28 mouse cellular contexts compared by ENCODE assay signal in genomic region chr4:149505261-149505967, GRCm38 (mm10). TPM values are rescaled to one million over a fixed set of nuclear protein-coding genes. Genes with fewer than 3 reads are reported as not detected.
DNase-seq lines count a peak whose midpoint lies in the region; ATAC-seq lines count a peak whose summit lies in the region.
"Had no signal": no experiment of that assay in that cellular context is flagged by ENCODE, and none has a peak within 500 bp of the region (broad histone marks: within the 10 kb centered on the region; RNA-seq: fewer than 3 reads in every experiment).

No protein-coding gene starts in this region.

- H3K27ac ChIP-seq in lung, embryonic 15.5 days: peak overlapping the region; percentile 39; the same call in 1 of the 2 replicates
- H3K27ac ChIP-seq in forebrain, embryonic 15.5 days (replicated peaks): 0 out of 2 replicates have a peak overlapping the region, but pooled peaks have one; percentile 11
- no peak overlapping the region; the same call in 1 of the 2 replicates for H3K27ac ChIP-seq in limb, embryonic 13.5 days
- H3K27ac ChIP-seq in kidney, embryonic 14.5 days (ENCODE audit: low read depth, low read length): no peak overlapping the region
- H3K27ac ChIP-seq: liver, embryonic 12.5 days; midbrain, embryonic 15.5 days; stomach, embryonic 15.5 days had no signal

- H3K4me3 ChIP-seq in lung, embryonic 15.5 days: no peak overlapping the region
- H3K4me3 ChIP-seq in forebrain, embryonic 15.5 days: no peak overlapping the region
- no peak overlapping the region for H3K4me3 ChIP-seq in limb, embryonic 13.5 days
- H3K4me3 ChIP-seq in kidney, embryonic 14.5 days (ENCODE audit: low read length): no peak overlapping the region
- H3K4me3 ChIP-seq: heart, embryonic 12.5 days; liver, embryonic 12.5 days; midbrain, embryonic 15.5 days; myocyte; stomach, embryonic 15.5 days had no signal

- ATAC-seq in lung, embryonic 15.5 days (ENCODE audit: borderline replicate concordance, extremely low read depth, low FRiP score, low TSS enrichment): no peak
- ATAC-seq in forebrain, embryonic 15.5 days (replicated peaks): no peak
- peak; percentile 24; the same call in 1 of the 2 replicates for ATAC-seq in limb, embryonic 13.5 days (ENCODE audit: low FRiP score, low read depth)
- no peak for ATAC-seq in kidney, embryonic 14.5 days (ENCODE audit: low FRiP score, low TSS enrichment)
- ATAC-seq: intestine, embryonic 16.5 days; liver, embryonic 12.5 days; midbrain, embryonic 15.5 days had no signal

- 0 out of 2 replicates have a peak, but pooled peaks cover 4% of the 10 kb centered on the region for H3K36me3 ChIP-seq in lung, embryonic 15.5 days
- H3K36me3 ChIP-seq in forebrain, embryonic 15.5 days: peaks cover 9% of the 10 kb centered on the region
- H3K36me3 ChIP-seq in limb, embryonic 13.5 days: peaks cover 27% of the 10 kb centered on the region
- H3K36me3 ChIP-seq in kidney, embryonic 14.5 days (ENCODE audit: control insufficient read depth, insufficient read depth, low read length): peaks cover 4% of the 10 kb centered on the region; the same call in 1 of the 2 replicates

- H3K27me3 ChIP-seq in lung, embryonic 15.5 days: no peaks in the 10 kb centered on the region
- no peaks in the 10 kb centered on the region for H3K27me3 ChIP-seq in forebrain, embryonic 15.5 days
- H3K27me3 ChIP-seq in limb, embryonic 13.5 days: no peaks in the 10 kb centered on the region
- no peaks in the 10 kb centered on the region for H3K27me3 ChIP-seq in kidney, embryonic 14.5 days (ENCODE audit: control insufficient read depth, insufficient read depth, low read length)
- H3K27me3 ChIP-seq: heart, embryonic 12.5 days; liver, embryonic 12.5 days; midbrain, embryonic 15.5 days; stomach, embryonic 15.5 days had no signal

- no peak overlapping the region for H3K9ac ChIP-seq in lung, embryonic 15.5 days
- no peak overlapping the region for H3K9ac ChIP-seq in forebrain, embryonic 15.5 days (replicated peaks)
- no peak overlapping the region for H3K9ac ChIP-seq in limb, embryonic 13.5 days
- H3K9ac ChIP-seq in kidney, embryonic 14.5 days (ENCODE audit: low read depth, low read length): no peak overlapping the region
- H3K9ac ChIP-seq: heart, embryonic 12.5 days; hindbrain, embryonic 14.5 days; liver, embryonic 12.5 days; midbrain, embryonic 15.5 days; stomach, embryonic 15.5 days had no signal

- WGBS in lung, embryonic 15.5 days: 54% methylated on average over 15 of the region's 15 CpGs
- WGBS in forebrain, embryonic 15.5 days: 18% methylated on average over 15 of the region's 15 CpGs
- 43% methylated on average over 15 of the region's 15 CpGs for WGBS in limb, embryonic 13.5 days
- WGBS in kidney, embryonic 14.5 days: 62% methylated on average over 14 of the region's 15 CpGs

- peak; percentile 40 for DNase-seq in embryo, embryonic 10 days (ENCODE audit: low spot score)
- DNase-seq in embryo, embryonic 10.5 days (ENCODE audit: low spot score): no peak
- DNase-seq in lung, postnatal 36 days: no peak
- DNase-seq in spleen, postnatal 10 days (ENCODE audit: low spot score in 2 of 2): no peak
- DNase-seq: adrenal gland, postnatal 14 days; cerebellum, adult 11-12 months; cerebellum, postnatal 25 days; heart, postnatal 14 days; lung, adult 2 months; right cerebral cortex, postnatal 25 days; thymus, adult 18-20 months had no signal

- H3K4me2 ChIP-seq in lung, embryonic 15.5 days: no peak overlapping the region
- no peak overlapping the region for H3K4me2 ChIP-seq in forebrain, embryonic 15.5 days (replicated peaks)
- no peak overlapping the region for H3K4me2 ChIP-seq in limb, embryonic 13.5 days (replicated peaks)
- no peak overlapping the region for H3K4me2 ChIP-seq in kidney, embryonic 14.5 days (replicated peaks; ENCODE audit: low read depth, low read length)
- H3K4me2 ChIP-seq: heart, embryonic 12.5 days; hindbrain, embryonic 14.5 days; liver, embryonic 12.5 days; midbrain, embryonic 15.5 days; stomach, embryonic 15.5 days had no signal

- H3K9me3 ChIP-seq in lung, embryonic 15.5 days: no peaks in the 10 kb centered on the region
- H3K9me3 ChIP-seq in forebrain, embryonic 15.5 days: no peaks in the 10 kb centered on the region
- no peaks in the 10 kb centered on the region for H3K9me3 ChIP-seq in limb, embryonic 13.5 days
- H3K9me3 ChIP-seq in kidney, embryonic 14.5 days (ENCODE audit: control insufficient read depth, low read length): no peaks in the 10 kb centered on the region
- H3K9me3 ChIP-seq: G1E; heart, embryonic 12.5 days; liver, embryonic 12.5 days; midbrain, embryonic 15.5 days; stomach, embryonic 15.5 days had no signal

- H3K4me1 ChIP-seq in lung, embryonic 15.5 days: no peaks in the 10 kb centered on the region
- peaks cover 12% of the 10 kb centered on the region for H3K4me1 ChIP-seq in forebrain, embryonic 15.5 days
- H3K4me1 ChIP-seq in limb, embryonic 13.5 days: peaks cover 10% of the 10 kb centered on the region
- no peaks in the 10 kb centered on the region for H3K4me1 ChIP-seq in kidney, embryonic 14.5 days (ENCODE audit: control insufficient read depth, insufficient read depth, low read length)
- H3K4me1 ChIP-seq: heart, embryonic 12.5 days; liver, embryonic 12.5 days; midbrain, embryonic 15.5 days; stomach, embryonic 15.5 days had no signal

RNA-seq across cellular contexts. Expression of gene Ctnnbip1, which starts 12.6 kb away (rescaled TPM):
- polyA plus RNA-seq in lung, embryonic 15.5 days (2015; fragmentation: Nextera tagmentation; extraction: Ambion mirVana): 57.9 and 61.0 TPM in 2 replicates
- 98.1 and 113 TPM in 2 replicates for polyA plus RNA-seq in forebrain, embryonic 15.5 days (2015; fragmentation: Nextera tagmentation; extraction: Ambion mirVana)
- 80.3 and 83.9 TPM in 2 replicates for polyA plus RNA-seq in limb, embryonic 13.5 days (2015; fragmentation: Nextera tagmentation; extraction: Ambion mirVana)
- polyA plus RNA-seq in kidney, embryonic 14.5 days (2014; fragmentation: Nextera tagmentation; extraction: Ambion mirVana): 66.6 and 71.4 TPM in 2 replicates

RNA-seq across cellular contexts. Expression of gene Lzic, which starts 20.4 kb away (rescaled TPM):
- 44.8 and 47.4 TPM in 2 replicates for polyA plus RNA-seq in lung, embryonic 15.5 days (2015; fragmentation: Nextera tagmentation; extraction: Ambion mirVana)
- 47.9 and 51.0 TPM in 2 replicates for polyA plus RNA-seq in forebrain, embryonic 15.5 days (2015; fragmentation: Nextera tagmentation; extraction: Ambion mirVana)
- polyA plus RNA-seq in limb, embryonic 13.5 days (2015; fragmentation: Nextera tagmentation; extraction: Ambion mirVana): 55.8 and 62.5 TPM in 2 replicates
- polyA plus RNA-seq in kidney, embryonic 14.5 days (2014; fragmentation: Nextera tagmentation; extraction: Ambion mirVana): 45.7 and 47.3 TPM in 2 replicates

RNA-seq across cellular contexts. Expression of gene Nmnat1, which starts 20.4 kb away (rescaled TPM):
- 10.9 and 11.2 TPM in 2 replicates for polyA plus RNA-seq in lung, embryonic 15.5 days (2015; fragmentation: Nextera tagmentation; extraction: Ambion mirVana)
- polyA plus RNA-seq in forebrain, embryonic 15.5 days (2015; fragmentation: Nextera tagmentation; extraction: Ambion mirVana): 10.5 and 12.8 TPM in 2 replicates
- 10.5 and 12.4 TPM in 2 replicates for polyA plus RNA-seq in limb, embryonic 13.5 days (2015; fragmentation: Nextera tagmentation; extraction: Ambion mirVana)
- 12.7 and 15.5 TPM in 2 replicates for polyA plus RNA-seq in kidney, embryonic 14.5 days (2014; fragmentation: Nextera tagmentation; extraction: Ambion mirVana)

RNA-seq across cellular contexts. Expression of gene Tmem274, which starts 28.2 kb away (rescaled TPM):
- 0.34 and 0.55 TPM in 2 replicates for polyA plus RNA-seq in lung, embryonic 15.5 days (2015; fragmentation: Nextera tagmentation; extraction: Ambion mirVana)
- polyA plus RNA-seq in forebrain, embryonic 15.5 days (2015; fragmentation: Nextera tagmentation; extraction: Ambion mirVana): 0.39 TPM in 1 of 2 replicates, not detected in the other
- polyA plus RNA-seq in limb, embryonic 13.5 days (2015; fragmentation: Nextera tagmentation; extraction: Ambion mirVana): 0.55 and 0.99 TPM in 2 replicates
- 0.38 TPM in 1 of 2 replicates, not detected in the other for polyA plus RNA-seq in kidney, embryonic 14.5 days (2014; fragmentation: Nextera tagmentation; extraction: Ambion mirVana)
- polyA plus RNA-seq: embryonic facial prominence, embryonic 14.5 days; G1E; gonadal fat pad, adult 2 months; hindbrain, embryonic 14.5 days; lung, adult 2 months; midbrain, embryonic 15.5 days; myocyte; neural tube, embryonic 14.5 days; spleen, adult 2 months; urinary bladder, adult 2 months had no signal

RNA-seq across cellular contexts. Expression of gene Rbp7, which starts 50.6 kb away (rescaled TPM):
- 2.7 and 3.6 TPM in 2 replicates for polyA plus RNA-seq in lung, embryonic 15.5 days (2015; fragmentation: Nextera tagmentation; extraction: Ambion mirVana)
- not detected in 2 replicates for polyA plus RNA-seq in forebrain, embryonic 15.5 days (2015; fragmentation: Nextera tagmentation; extraction: Ambion mirVana)
- polyA plus RNA-seq in limb, embryonic 13.5 days (2015; fragmentation: Nextera tagmentation; extraction: Ambion mirVana): 0.37 and 0.41 TPM in 2 replicates
- polyA plus RNA-seq in kidney, embryonic 14.5 days (2014; fragmentation: Nextera tagmentation; extraction: Ambion mirVana): 1.1 and 1.8 TPM in 2 replicates
- polyA plus RNA-seq: G1E; hindbrain, embryonic 14.5 days; liver, embryonic 12.5 days; myocyte; neural tube, embryonic 14.5 days; spleen, adult 2 months had no signal

Comparison
In these comparisons a context has a peak if more than half of its experiments do, and no peak if none do; other contexts are left out.
1. H3K27ac ChIP-seq: peak in lung, embryonic 15.5 days (single experiment) and forebrain, embryonic 15.5 days (single experiment); none in limb, embryonic 13.5 days (single experiment) and kidney, embryonic 14.5 days (single experiment).